Mouse (Mus musculus) left cerebral cortex, adult 8-10 months (tissue): ENCODE measurements around the gene Meis2. TPM values are rescaled to one million over a fixed set of nuclear protein-coding genes. Genes with fewer than 3 reads are reported as not detected.

ENCODE experiments used
- DNase-seq, 2 experiments: peaks; one replicate each; pipeline ENCODE4 v3.0.0; 2022; ENCODE audit warnings: low spot score in 2 of 2
- total RNA-seq, 4 experiments: library from RNA; stranded (reverse); gene quantifications; 2 replicates each; pipeline ENCODE4 v1.2.4; 2022

Gene Meis2
- total RNA-seq, 4 experiments from 2014 or later: 141 to 190 (median 171) TPM

DNA sequence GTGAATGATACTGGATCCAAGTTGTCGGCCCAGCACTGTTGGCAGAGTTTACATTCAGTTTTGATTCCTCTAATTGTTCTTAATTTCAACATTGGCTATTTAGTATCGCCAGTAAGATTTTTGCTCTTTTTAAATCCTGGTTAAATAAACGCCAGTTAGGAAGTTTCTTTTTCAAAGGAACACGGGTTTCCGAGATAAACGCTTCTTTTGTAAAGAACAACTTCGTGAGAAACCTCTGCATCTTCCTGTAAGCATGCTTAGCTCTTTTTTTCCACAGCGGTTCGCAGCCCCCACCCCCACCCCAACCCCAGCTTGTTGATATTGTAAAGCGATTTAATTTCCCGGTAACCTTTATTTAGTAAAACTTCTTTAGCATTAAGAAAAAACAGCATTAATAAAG, 2.8 kb upstream of the Meis2 start:
- DNase-seq: no peak

GRCm38 (mm10) chr2:116067711-116068110, 2.1 kb upstream of the Meis2 start:
- DNase-seq: no peak

GRCm38 (mm10) chr2:116067065-116067497, 1.4 kb upstream of the Meis2 start:
- peak in 1 of 2 experiments; percentile 70 for DNase-seq

DNA sequence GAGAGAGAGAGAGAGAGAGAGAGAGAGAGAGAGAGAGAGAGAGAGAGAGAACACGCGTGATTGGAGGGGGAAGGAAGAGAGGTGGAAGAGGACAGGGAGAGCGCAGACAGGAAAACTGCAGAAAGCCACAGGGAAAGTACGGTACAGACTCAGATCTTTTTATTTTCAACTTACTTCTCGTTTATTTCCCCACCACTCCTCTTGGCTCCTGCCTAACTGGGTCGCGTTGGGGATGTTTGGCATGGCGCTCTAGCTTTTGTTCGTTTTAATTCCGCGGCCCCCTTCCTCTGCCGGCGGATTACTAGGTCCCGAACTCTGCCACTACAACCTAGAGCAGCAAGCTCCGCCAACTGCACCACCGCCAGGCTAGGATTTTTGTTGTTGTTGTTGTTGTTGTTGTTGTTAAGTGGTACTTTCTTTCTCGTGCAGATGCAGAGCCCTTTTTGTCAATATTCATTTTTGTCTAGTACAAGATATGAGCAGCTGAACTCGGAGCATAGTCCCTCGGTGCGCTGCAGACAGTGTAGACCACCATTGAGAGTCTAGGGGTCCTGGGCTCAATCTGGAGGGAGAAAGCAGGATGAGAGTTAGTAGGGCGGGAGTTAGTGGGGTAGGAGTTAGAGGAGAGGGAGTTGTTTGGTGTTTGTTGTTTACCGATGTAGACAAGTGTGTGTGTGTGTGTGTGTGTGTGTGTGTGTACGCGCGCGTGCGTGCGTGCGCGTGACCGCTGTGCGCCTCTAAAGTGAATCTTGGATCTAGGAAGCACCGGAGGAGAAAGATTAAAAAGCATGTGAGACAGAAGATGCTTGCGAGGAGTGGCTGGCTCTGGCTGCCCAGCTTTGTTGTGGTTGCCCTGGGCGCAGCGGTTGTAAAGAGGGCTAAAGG, 660 bp upstream of the Meis2 start:
- DNase-seq: peak in 1 of 2 experiments; percentile 28

DNA sequence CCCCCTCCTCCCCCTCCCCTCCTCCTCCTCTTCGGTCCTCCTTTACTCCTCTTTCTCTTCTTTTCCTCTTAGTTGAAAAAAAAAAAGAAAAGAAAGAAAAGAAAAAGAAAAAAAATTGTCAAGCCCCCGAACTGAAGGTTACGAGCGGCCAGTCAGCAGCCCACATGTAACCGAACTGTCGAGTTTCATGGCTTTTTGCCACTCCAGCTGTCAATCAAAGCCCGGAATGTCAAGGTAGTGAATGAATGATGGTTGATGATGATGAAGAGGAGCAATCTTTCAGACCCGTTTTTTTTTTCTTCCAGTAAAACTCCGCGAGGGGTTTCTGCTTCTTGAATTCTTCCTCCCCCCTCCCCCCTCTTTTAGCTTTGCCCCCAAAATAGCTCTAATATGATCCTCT, 582 bp downstream of the Meis2 start:
- DNase-seq: no peak

DNA sequence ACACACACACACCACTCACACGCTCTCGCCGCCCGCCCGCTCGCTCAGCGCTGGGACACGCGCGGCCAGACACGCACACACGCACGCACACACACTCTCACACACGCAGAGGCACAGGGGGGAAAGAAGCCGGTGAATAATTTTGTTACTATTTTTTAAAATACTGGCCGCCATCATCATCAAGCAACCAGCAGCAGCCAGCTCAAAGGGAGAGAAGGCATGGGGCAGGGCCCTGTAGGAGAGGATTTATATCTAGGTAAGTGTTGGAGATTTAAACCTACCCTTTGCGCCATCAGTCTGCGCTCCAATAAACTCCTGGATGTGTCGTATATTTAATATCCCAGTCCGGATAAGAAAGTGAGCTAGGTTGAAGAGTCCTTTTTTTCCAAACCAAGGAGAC, 1.1 kb downstream of the Meis2 start:
- DNase-seq: no peak

DNA sequence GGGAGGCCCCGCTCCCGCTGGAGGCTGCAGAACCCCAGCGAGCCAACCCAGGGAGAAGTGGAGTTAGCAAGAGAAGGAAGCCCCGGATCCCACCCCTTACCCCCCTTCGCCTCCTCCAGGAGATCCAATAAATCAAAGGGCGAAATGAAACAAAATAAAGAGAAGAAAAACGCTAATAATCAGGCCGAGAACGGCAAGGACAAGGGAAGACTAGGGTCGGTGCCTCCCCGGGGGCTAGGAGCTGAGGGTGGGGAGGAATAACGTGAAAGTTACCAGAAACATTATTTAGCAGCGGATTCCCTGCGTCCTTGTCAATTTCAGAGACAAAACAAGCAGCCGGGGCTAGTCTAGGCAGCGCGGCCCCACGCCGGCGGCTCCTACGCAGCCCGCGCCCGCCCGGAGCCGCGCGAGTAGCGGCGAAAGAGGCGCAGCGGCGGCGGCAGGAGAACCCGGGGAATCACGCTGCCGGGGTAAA, 1.8 kb downstream of the Meis2 start:
- no peak for DNase-seq

- DNase-seq: no peak
These were observed 2.7 kb downstream of the Meis2 start for GRCm38 (mm10) chr2:116062761-116063441.

GRCm38 (mm10) chr2:116062251-116062651, 3.4 kb downstream of the Meis2 start:
- DNase-seq: no peak

GRCm38 (mm10) chr2:116061401-116062021, 4.1 kb downstream of the Meis2 start:
- DNase-seq: no peak

- DNase-seq: no peak
These were observed 4.8 kb downstream of the Meis2 start for GRCm38 (mm10) chr2:116060701-116061400.

- DNase-seq: no peak
These were observed 5.4 kb downstream of the Meis2 start for GRCm38 (mm10) chr2:116060210-116060609.

DNA sequence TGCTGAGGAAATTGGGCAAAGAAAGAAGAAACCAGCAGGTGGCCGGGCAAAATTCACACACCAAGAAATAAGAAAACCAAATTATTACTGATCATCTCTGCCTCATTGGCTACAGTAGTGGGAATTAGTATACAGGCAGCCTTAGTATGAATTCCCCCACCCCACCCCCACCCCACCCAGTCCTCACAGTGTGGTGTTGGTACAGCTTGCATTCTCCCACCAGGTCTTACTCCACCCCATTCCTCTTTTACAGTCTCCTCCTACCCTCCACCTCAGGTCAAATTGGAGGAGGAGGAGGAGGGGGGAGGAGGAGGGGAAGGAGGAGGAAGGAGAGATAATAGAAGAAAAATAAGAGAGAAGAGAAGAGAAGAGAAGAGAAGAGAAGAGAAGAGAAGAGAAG, 6.0 kb downstream of the Meis2 start:
- DNase-seq: no peak

GRCm38 (mm10) chr2:116059066-116059465, 6.6 kb downstream of the Meis2 start:
- DNase-seq: no peak

DNA sequence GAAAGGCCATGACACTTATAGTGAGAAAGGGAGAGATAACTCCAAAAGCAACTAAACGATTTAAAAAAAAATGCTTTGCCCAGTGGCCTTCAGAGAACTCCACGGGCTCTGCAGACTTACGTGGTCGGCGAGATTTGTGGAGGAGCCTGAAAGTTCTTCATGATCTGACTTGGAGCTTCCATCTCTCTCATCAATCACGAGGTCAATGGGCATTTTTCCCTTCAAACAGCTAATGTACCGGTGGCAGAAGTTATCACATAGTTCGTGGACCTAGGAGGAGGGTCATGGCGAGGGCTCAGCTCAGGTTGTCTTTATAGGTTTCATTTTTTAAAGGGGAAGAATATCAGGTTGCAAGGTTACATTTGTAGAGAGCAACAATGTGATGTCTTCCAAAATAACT, 7.1 kb downstream of the Meis2 start:
- DNase-seq: no peak

DNA sequence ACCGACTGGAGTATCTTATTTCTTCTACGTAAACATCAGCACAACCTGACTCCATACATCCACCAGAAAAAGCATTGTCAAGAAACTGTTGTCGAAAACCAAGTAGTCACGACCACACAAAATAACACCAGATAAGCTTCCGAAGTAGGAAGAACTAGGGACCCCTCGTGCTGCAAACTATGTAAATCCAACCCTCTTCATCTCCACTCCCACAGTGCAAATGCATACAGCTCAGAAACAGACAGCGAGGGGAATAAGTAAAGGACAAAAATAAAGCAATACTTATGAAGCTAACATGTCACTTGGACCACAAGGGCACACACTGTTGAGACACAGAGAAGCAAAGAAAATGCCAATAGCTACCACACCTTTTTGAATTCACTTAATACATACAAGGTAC, 8.8 kb downstream of the Meis2 start:
- no peak for DNase-seq

- DNase-seq: no peak
These were observed 9.7 kb downstream of the Meis2 start for GRCm38 (mm10) chr2:116055686-116056620.

DNA sequence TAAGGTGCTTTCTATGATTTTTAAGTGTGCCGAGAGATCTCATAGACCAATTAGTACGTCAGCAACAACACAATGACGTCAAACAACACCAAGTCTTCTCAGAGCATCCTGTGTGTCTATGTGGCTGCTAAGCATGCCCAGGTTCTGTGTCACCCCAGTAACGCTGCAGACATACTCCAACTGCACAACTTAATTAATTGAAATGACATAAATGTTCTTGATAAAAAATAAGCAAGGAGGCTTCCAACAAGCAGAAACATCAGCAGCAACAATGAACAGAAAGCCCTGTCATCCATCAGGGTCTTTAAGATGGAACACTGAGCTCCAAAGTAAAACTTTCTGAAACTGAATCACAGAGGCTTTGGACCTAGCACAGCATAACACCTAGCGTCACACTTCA, 11.7 kb downstream of the Meis2 start:
- no peak for DNase-seq

DNA sequence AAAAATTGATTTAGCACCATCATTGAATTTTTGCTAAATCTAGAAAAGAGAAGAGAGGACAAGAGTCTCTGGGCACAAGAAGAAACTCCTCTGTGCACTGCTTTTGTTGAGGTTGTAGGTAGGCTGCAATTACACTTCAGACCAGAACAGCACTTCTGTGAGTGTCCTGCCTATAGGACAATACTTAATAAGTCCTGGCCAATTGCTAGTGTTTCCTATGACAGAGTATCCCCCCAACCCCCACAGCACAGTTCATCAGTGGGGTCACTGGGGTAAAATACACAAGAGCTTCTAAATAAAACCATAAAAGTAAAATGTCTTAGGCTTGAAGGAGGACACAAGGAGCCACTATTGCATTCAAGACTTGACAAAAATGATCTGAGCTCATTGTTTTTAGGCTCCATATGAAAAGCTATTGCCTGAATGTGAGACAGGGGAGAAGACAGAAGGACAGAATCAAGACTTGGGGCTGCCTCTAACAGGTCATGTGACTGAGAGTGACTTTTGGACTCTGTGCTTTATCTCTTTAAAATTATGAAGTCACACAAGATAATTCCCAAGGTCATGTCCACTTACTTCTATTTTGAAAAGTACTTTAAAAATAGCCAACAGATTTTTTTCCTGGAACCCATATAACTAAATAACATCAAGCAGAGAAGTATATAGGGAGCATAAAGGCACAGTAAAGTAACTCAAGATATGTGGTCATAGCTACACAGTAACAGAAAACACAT, 12.8 kb downstream of the Meis2 start:
- DNase-seq: no peak
